Mouse (Mus musculus) CH12.LX (cell line): ENCODE measurements at regions not wholly inside any gene's neighbourhood (a gene's known extent, or its start where the extent isn't known, plus 50 kb on each side); places are given as distances from the start of the nearest gene placed in this dataset.

Experiments used
- CTCF ChIP-seq, 2 experiments: IDR thresholded peaks in 1 of 2; conservative IDR thresholded peaks in 1 of 2; 2 replicates each; pipeline ENCODE4 v1.5.1; 2011 to 2012; ENCODE audit warnings: low read depth in 2 of 2, low read length in 2 of 2, improper control_type of control experiment in 1 of 2, inconsistent platforms in 1 of 2, mild to moderate bottlenecking in 1 of 2, moderate library complexity in 1 of 2
- E2F4 ChIP-seq: IDR thresholded peaks from 2 replicates; pipeline ENCODE4 v1.6.1; 2011; ENCODE audit warnings: low read depth, low read length, improper control_type of control experiment; ENCODE audit not compliant: insufficient replicate concordance
- EP300 ChIP-seq: IDR thresholded peaks from 2 replicates; pipeline ENCODE4 v1.6.1; 2011; ENCODE audit warnings: low read length, improper control_type of control experiment
- NELFE ChIP-seq: IDR thresholded peaks from 2 replicates; pipeline ENCODE4 v1.6.1; 2011; ENCODE audit warnings: low read depth, low read length, improper control_type of control experiment
- RCOR1 ChIP-seq: conservative IDR thresholded peaks from 2 replicates; pipeline ENCODE4 v1.6.1; 2012; ENCODE audit warnings: low read depth, mild to moderate bottlenecking, inconsistent platforms, low read length, improper control_type of control experiment
- USF1 ChIP-seq: IDR thresholded peaks from 2 replicates; pipeline ENCODE4 v1.6.1; 2014; ENCODE audit warnings: low read depth, mild to moderate bottlenecking, inconsistent platforms, low read length, improper control_type of control experiment
- ZMIZ1 ChIP-seq: IDR thresholded peaks from 2 replicates; pipeline ENCODE4 v1.6.1; 2012; ENCODE audit warnings: low read depth, mild to moderate bottlenecking, inconsistent platforms, low read length, improper control_type of control experiment

GRCm38 (mm10) chr1:23466340-23466739 is 68.8 kb upstream of the Ogfrl1 start:
- TF ChIP-seq NELFE (no peak), ZMIZ1 (no peak), RCOR1 (no peak), CTCF (conservative IDR thresholded peaks at IDR 0.05 in 1 of 2, IDR thresholded peaks at IDR 0.05 in 1 of 2; ENCODE audit: low read depth in 2 of 2, low read length in 2 of 2) (no peak), USF1 (no peak), E2F4 (no peak), EP300 (no peak)
